Mouse (Mus musculus): ENCODE data around the gene Fbxw22.
"Not testable (repeated sequence)": the region's sequence is repeated elsewhere in the genome, so short reads cannot be mapped to it uniquely, and the experiment has no call there.

Gene Fbxw22

GRCm38 (mm10) chr9:109404196-109404595 is at the start of gene Fbxw22:
Gene Fbxw22 (minus strand): TSS chr9:109404296.
- not testable (repeated sequence) for DNase-seq (ENCODE audit: low read depth, low spot score)

- no peak for DNase-seq (ENCODE audit: low read depth, low spot score)
Measured at GRCm38 (mm10) chr9:109449040-109449439, 44.9 kb upstream of the Fbxw22 start, which contains the start of gene Fbxw16. Gene Fbxw16 (minus strand): TSS chr9:109449140.

GRCm38 (mm10) chr9:109432956-109433355 is 28.9 kb upstream of the Fbxw22 start:
- no peak for DNase-seq (ENCODE audit: low read depth, low spot score)

- not testable (repeated sequence) for DNase-seq (ENCODE audit: low read depth, low spot score)
Measured at GRCm38 (mm10) chr9:109339559-109339958, 64.5 kb downstream of the Fbxw22 start, which contains the start of gene Fbxw28. Gene Fbxw28 (minus strand): TSS chr9:109339659.
